Mouse (Mus musculus) regulatory T cell (primary cell): Measurements from ENCODE around the gene Kcnmb1.

ENCODE experiments used
- in situ Hi-C: fragments of 300-600 bp; cut with MboI, MseI; formaldehyde crosslinking; loops from one replicate; pipeline ENCODE4 v1.15.1; 2025; ENCODE audit warnings: high pct_unique_total_duplicates

Gene Kcnmb1

DNA sequence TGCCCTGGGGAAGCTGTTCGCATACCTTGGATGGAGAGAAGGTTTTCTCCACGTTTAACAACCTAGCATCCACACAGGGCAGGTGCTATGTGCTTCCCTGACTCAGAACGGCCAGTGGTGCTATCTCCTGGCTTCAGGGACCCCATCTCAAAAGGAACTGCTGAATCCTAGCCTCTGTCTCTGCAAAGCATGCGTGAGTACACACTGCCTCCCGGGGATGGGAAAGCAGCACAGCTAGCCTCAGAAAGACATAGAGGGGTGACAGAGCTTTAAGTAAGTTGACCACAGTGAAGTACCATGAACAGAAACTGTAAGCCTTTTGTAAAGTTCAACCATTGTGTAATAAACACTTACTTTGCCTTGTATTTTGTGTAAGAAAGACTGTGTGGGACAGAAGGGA, 30.7 kb downstream of the Kcnmb1 start:
- in situ Hi-C loops, result no loop called here

- in situ Hi-C loops, result no loop called here
Observed at GRCm38 (mm10) chr11:33998244-33998643, 35.4 kb downstream of the Kcnmb1 start.

- in situ Hi-C loops, result loop anchor here (5.0 kb wide), 2 partner anchors 43 to 72 kb away; no protein-coding TSS in a partner anchor
Observed at GRCm38 (mm10) chr11:34000416-34000815, 37.6 kb downstream of the Kcnmb1 start.

- in situ Hi-C loops, result loop anchor here (5.0 kb wide), 2 partner anchors 45 to 70 kb away; no protein-coding TSS in a partner anchor
Observed at GRCm38 (mm10) chr11:34001938-34002592, 39.3 kb downstream of the Kcnmb1 start.

GRCm38 (mm10) chr11:34002593-34002965, 39.8 kb downstream of the Kcnmb1 start:
- in situ Hi-C loops, result loop anchor here (5.0 kb wide), 2 partner anchors 45 to 70 kb away; no protein-coding TSS in a partner anchor

DNA sequence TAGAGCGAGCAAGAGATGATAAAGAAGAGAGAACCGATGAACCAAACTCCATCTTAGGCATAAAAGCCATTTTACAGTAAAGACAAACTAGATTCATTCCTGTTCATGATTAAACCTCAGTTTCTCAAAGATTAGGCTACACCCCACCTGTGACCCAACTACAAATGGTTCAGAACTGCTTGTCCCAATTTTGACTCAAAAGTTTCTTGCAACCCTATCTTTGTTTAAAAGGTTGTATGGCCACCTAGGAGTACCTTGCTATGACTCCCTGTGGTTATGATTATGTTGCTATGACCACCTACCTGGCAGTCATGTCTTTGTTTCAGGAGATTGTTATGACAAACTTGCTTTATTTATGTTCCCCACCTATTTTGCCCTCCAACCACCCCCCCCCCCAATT, 44.8 kb downstream of the Kcnmb1 start:
- in situ Hi-C loops, result loop anchor here (5.0 kb wide), 1 partner anchor 35 kb away; no protein-coding TSS in a partner anchor

DNA sequence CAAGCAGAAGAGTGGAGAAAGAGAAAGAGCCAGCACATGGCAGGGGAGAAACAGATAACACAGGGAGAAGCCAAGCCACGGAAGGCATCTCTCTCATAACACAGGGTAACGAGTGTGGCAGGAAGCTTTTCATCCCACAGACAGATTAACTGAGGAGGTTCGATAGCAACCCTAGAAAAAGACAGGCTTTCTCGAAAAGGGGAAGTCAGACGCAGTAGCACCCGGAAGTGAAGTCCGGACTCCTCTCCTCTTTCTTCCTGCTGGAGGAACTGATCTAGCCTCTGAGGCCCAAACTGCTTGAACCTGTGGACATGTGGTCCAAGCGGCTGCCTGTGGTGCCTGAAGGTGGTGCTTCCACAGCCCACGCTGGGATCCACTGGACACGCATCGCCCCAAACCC, 45.4 kb downstream of the Kcnmb1 start:
- in situ Hi-C loops, result loop anchor here (5.0 kb wide), 1 partner anchor 34 kb away; no protein-coding TSS in a partner anchor

- in situ Hi-C loops, result loop anchor here (5.0 kb wide), 1 partner anchor 34 kb away; no protein-coding TSS in a partner anchor
Observed at GRCm38 (mm10) chr11:34008702-34009101, 45.9 kb downstream of the Kcnmb1 start.

DNA sequence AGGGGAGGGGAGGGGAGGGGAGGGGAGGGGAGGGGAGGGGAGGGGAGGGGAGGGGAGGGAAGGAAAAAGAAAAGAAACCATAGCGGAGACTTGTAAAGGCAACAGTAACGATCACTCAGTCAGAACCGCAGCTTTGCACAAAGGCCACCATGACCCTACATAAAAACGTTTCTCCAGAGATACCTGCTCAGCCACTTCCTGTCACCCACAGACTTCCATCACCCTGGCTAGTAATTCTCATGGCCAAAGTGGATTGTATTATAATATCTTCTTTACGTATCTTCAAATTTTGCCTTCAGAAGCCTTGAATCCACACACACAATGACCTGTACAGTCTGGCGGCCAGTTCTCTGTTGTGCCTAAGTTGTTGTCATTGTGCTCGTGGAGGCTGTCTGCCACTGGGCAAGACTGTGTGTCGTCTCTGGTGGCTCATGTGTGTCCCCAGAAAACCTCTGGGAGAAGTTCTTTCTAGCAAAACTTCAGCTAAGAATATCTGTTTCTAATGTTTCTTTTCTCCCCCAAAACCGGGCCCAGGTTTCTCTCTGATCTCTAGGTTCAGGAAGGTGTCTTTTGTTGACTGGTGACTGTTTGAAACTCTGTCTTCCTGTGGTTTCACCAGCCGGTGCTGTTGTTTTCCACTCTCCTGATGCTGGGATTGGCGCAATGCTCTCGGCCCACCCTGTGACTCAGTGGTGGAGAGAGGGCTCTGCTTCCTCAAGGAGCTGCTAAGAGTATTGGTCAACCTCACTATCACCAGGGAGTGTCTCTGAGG, 46.7 kb downstream of the Kcnmb1 start:
- in situ Hi-C loops, result loop anchor here (5.0 kb wide), 1 partner anchor 33 kb away; no protein-coding TSS in a partner anchor

DNA sequence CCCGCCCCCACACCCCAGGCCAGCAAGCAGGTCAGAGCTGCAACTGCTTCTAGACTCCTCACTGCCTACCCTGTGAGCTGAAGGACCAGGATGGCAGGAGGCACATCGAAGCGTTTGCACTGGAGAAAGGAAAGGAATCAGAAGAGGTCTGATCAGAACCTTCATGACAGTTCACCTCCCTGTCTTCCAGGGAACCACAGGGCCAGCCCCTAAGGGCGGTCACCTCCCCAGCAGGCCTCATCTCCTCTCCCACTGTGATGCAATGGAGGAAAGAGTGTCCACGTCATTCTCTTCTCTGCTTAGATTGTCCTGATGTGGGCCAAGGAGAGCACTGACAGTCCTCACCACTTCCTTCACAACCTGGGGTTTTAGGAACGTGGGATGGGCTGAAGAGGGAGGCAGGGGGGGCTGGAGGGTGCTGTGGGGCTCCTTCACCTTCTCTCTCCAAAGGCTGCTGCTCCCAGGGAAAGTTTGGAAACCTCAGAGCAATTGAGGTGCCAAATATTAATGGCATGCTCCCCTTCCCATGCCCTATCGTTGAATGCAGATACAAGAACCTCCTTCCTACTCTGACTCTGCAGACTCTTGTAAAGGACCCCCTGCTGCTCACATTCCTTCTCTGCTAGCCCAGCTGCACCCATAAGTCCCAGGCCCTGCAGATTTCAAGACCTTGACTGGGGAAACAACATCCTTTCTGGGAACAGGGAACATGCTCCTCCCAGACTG, 47.5 kb downstream of the Kcnmb1 start:
- in situ Hi-C loops, result no loop called here

DNA sequence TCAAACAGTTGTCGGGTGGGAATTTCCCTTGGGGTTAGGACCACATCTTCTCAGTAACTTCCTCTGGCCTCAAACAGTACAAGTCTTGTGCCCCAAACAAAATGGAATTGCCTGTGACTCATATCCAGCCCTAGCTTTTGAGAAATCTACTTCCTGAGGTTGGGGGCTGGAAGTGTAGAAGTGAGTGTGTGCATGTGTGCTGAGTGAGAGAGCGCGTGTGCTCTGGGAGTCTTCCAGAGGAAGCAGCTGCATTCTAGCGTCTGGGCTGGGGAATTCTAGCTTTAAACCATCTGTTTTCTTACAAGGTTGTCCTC, 48.0 kb downstream of the Kcnmb1 start:
- in situ Hi-C loops, result no loop called here

DNA sequence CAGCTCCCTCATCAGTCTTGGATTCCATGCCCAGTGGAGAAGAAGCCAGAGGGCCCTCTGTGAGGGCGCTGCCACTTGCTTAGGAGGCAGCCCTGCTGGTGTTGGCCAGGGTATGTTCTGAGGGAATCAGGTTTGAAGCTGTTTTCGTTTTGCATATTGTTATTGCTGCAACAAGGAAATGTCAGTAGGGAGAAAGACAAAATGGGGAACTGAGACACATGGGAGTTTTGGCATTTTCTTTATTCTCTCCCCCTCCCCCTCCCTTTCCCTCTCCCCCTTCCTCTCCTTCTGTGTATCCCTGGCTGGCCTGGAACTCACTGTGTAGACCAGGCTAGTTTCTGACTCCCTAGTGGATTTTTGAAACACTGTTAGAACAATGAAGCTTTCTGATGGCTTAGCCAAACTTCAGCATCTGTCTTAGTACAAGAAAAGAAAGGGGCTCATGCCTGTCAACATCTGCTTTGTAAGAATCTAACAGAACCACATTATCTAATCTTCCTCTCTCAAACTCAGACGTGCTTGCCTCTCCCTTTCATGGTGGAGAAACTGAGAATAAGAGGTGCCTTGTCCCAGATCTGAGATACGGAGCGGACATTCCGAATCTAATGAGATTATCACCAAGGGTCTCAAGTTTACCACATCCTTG, 49.3 kb downstream of the Kcnmb1 start:
- in situ Hi-C loops, result no loop called here
